Mouse (Mus musculus) NIH3T3 (cell line): ENCODE measurements around the gene Mymx.

Experiments used
- DNase-seq: peaks from one replicate; pipeline ENCODE4 v3.0.0-alpha.2; 2012; ENCODE audit warnings: low read depth

The Mymx gene

GRCm38 (mm10) chr17:45551249-45551796, 50.6 kb downstream of the Mymx start:
- no peak for DNase-seq
